ENCODE assay signal across 8 mouse cellular contexts in genomic region chr2:148535562-148536180, GRCm38 (mm10).
DNase-seq lines count a peak whose midpoint lies in the region; ATAC-seq and TF ChIP-seq lines count a peak whose summit lies in the region.

No protein-coding gene starts in this region.

- 64% methylated on average over 5 of the region's 5 CpGs for WGBS in intestine, postnatal 0 days
- WGBS in intestine, embryonic 16.5 days, result 65% methylated on average over 5 of the region's 5 CpGs
- 60% methylated on average over 5 of the region's 5 CpGs for WGBS in small intestine, adult 2 months
- 60% methylated on average over 5 of the region's 5 CpGs for WGBS in neural tube, embryonic 15.5 days

- H3K27ac ChIP-seq in intestine, postnatal 0 days (ENCODE audit: low read depth, low read length), result no peak overlapping the region
- H3K27ac ChIP-seq in intestine, embryonic 16.5 days (ENCODE audit: low read length), result no peak overlapping the region
- no peak overlapping the region for H3K27ac ChIP-seq in small intestine, adult 2 months (ENCODE audit: insufficient read depth, low read depth, low read length)
- H3K27ac ChIP-seq in neural tube, embryonic 15.5 days (replicated peaks), result no peak overlapping the region

- no peaks in the 10 kb centered on the region for H3K9me3 ChIP-seq in intestine, postnatal 0 days (ENCODE audit: control insufficient read depth)
- H3K9me3 ChIP-seq in intestine, embryonic 16.5 days (ENCODE audit: control insufficient read depth, low read length), result no peaks in the 10 kb centered on the region
- no peaks in the 10 kb centered on the region for H3K9me3 ChIP-seq in neural tube, embryonic 15.5 days (replicated peaks)

- no peaks in the 10 kb centered on the region for H3K4me1 ChIP-seq in intestine, postnatal 0 days (replicated peaks; ENCODE audit: control insufficient read depth, insufficient read depth, low read length)
- no peaks in the 10 kb centered on the region for H3K4me1 ChIP-seq in intestine, embryonic 16.5 days (ENCODE audit: control insufficient read depth, insufficient read depth, low read length)
- H3K4me1 ChIP-seq in small intestine, adult 2 months (ENCODE audit: control insufficient read depth, insufficient read depth, insufficient read length, low read length), result no peaks in the 10 kb centered on the region
- H3K4me1 ChIP-seq in neural tube, embryonic 15.5 days, result no peaks in the 10 kb centered on the region

- ATAC-seq in intestine, postnatal 0 days, result no peak; the same call in 1 of the 2 replicates
- ATAC-seq in intestine, embryonic 16.5 days, result no peak
- ATAC-seq in neural tube, embryonic 15.5 days (ENCODE audit: low FRiP score), result no peak

- intact Hi-C loops in heart, postnatal 14 days (cut with DNase I), result loop anchor here (2.0 to 5.0 kb wide), 2 partner anchors 39 to 128 kb away; partner anchors contain the start of gene Thbd
- intact Hi-C loops in left cerebral cortex, postnatal 4 days (cut with DNase I), result no loop called here

- peak; percentile 75 for TF ChIP-seq CTCF in intestine, postnatal 0 days (IDR thresholded peaks at IDR 0.05; ENCODE audit: low read depth)
- peak; percentile 48; the same call in 1 of the 2 replicates for TF ChIP-seq CTCF in small intestine, adult 2 months (IDR thresholded peaks at IDR 0.05; ENCODE audit: extremely low read depth, insufficient read length, insufficient replicate concordance, low read depth, low read length)

- H3K4me2 ChIP-seq in intestine, postnatal 0 days (replicated peaks; ENCODE audit: low read depth), result no peak overlapping the region
- H3K4me2 ChIP-seq in intestine, embryonic 16.5 days (ENCODE audit: low read depth, low read length), result no peak overlapping the region
- no peak overlapping the region for H3K4me2 ChIP-seq in neural tube, embryonic 15.5 days

- H3K27me3 ChIP-seq in intestine, postnatal 0 days (replicated peaks; ENCODE audit: control insufficient read depth, insufficient read depth, low read length), result no peaks in the 10 kb centered on the region
- H3K27me3 ChIP-seq in intestine, embryonic 16.5 days (replicated peaks; ENCODE audit: control insufficient read depth, insufficient read depth, low read length), result no peaks in the 10 kb centered on the region
- no peaks in the 10 kb centered on the region for H3K27me3 ChIP-seq in small intestine, adult 2 months (ENCODE audit: control insufficient read depth, insufficient read depth, low read length)
- H3K27me3 ChIP-seq in neural tube, embryonic 15.5 days (replicated peaks), result no peaks in the 10 kb centered on the region

- TF ChIP-seq POLR2A in small intestine, adult 2 months (IDR thresholded peaks at IDR 0.05; ENCODE audit: low read depth, low read length), result no peak

- H3K9ac ChIP-seq in intestine, postnatal 0 days (ENCODE audit: low read depth, low read length), result no peak overlapping the region
- H3K9ac ChIP-seq in intestine, embryonic 16.5 days (ENCODE audit: low read depth, low read length), result no peak overlapping the region
- H3K9ac ChIP-seq in neural tube, embryonic 15.5 days (replicated peaks), result no peak overlapping the region

- H3K36me3 ChIP-seq in intestine, postnatal 0 days (ENCODE audit: control insufficient read depth, insufficient read depth), result no peaks in the 10 kb centered on the region
- H3K36me3 ChIP-seq in intestine, embryonic 16.5 days (ENCODE audit: control insufficient read depth, insufficient read depth, low read length), result no peaks in the 10 kb centered on the region
- no peaks in the 10 kb centered on the region for H3K36me3 ChIP-seq in small intestine, adult 2 months (ENCODE audit: control insufficient read depth, insufficient read depth, low read length)
- no peaks in the 10 kb centered on the region for H3K36me3 ChIP-seq in neural tube, embryonic 15.5 days

- H3K4me3 ChIP-seq in intestine, postnatal 0 days (ENCODE audit: low read depth, low read length), result no peak overlapping the region
- no peak overlapping the region for H3K4me3 ChIP-seq in intestine, embryonic 16.5 days (ENCODE audit: low read length)
- no peak overlapping the region for H3K4me3 ChIP-seq in small intestine, adult 2 months (ENCODE audit: low read depth, low read length)
- H3K4me3 ChIP-seq in neural tube, embryonic 15.5 days (replicated peaks), result no peak overlapping the region

- peak; percentile 67 for DNase-seq in ES-CJ7 (ENCODE audit: low read depth, low spot score)
- peak; percentile 70 for DNase-seq in brain, adult 2 months (ENCODE audit: low read depth, low spot score)
- DNase-seq in heart, postnatal 14 days, result peak; percentile 58 to 59
- DNase-seq in left cerebral cortex, postnatal 4 days, result peak; percentile 23
